9 mouse cellular contexts compared by ENCODE assay signal in genomic region chr7:79493915-79494314, GRCm38 (mm10). TPM values are rescaled to one million over a fixed set of nuclear protein-coding genes. Genes with fewer than 3 reads are reported as not detected.
DNase-seq lines count a peak whose midpoint lies in the region; ATAC-seq lines count a peak whose summit lies in the region.
"Had no signal": no experiment of that assay in that cellular context is flagged by ENCODE, and none has a peak within 500 bp of the region (broad histone marks: within the 10 kb centered on the region; RNA-seq: fewer than 3 reads in every experiment).

No protein-coding gene starts in this region.

- ATAC-seq in hindbrain, embryonic 11.5 days (ENCODE audit: low FRiP score), result no peak
- no peak; the same call in 1 of the 2 replicates for ATAC-seq in hindbrain, embryonic 13.5 days (ENCODE audit: low FRiP score)
- ATAC-seq in erythroblast, adult 5-6 weeks (replicated peaks; ENCODE audit: low FRiP score, poor library complexity, severe bottlenecking), result no peak

- H3K9me3 ChIP-seq in hindbrain, embryonic 11.5 days (ENCODE audit: control insufficient read depth, low read length), result no peaks in the 10 kb centered on the region
- H3K9me3 ChIP-seq in hindbrain, embryonic 13.5 days, result no peaks in the 10 kb centered on the region

- H3K27ac ChIP-seq in hindbrain, embryonic 11.5 days (ENCODE audit: low read depth, low read length), result no peak overlapping the region
- H3K27ac ChIP-seq in hindbrain, embryonic 13.5 days, result no peak overlapping the region
- H3K27ac ChIP-seq: macrophage had no signal

- H3K9ac ChIP-seq in hindbrain, embryonic 11.5 days (ENCODE audit: low read depth, low read length), result no peak overlapping the region
- H3K9ac ChIP-seq in hindbrain, embryonic 13.5 days, result no peak overlapping the region

- peaks cover 4% of the 10 kb centered on the region; the same call in 1 of the 2 replicates for H3K4me1 ChIP-seq in hindbrain, embryonic 11.5 days (replicated peaks; ENCODE audit: control insufficient read depth, insufficient read depth, low read length)
- peaks cover 30% of the 10 kb centered on the region for H3K4me1 ChIP-seq in hindbrain, embryonic 13.5 days (replicated peaks)

- no peak overlapping the region for H3K4me2 ChIP-seq in hindbrain, embryonic 11.5 days (replicated peaks; ENCODE audit: low read depth, low read length)
- no peak overlapping the region for H3K4me2 ChIP-seq in hindbrain, embryonic 13.5 days

- H3K4me3 ChIP-seq in hindbrain, embryonic 11.5 days (ENCODE audit: low read depth, low read length), result no peak overlapping the region
- no peak overlapping the region for H3K4me3 ChIP-seq in hindbrain, embryonic 13.5 days

- H3K36me3 ChIP-seq in hindbrain, embryonic 11.5 days (ENCODE audit: control insufficient read depth, insufficient read depth, low read length), result no peaks in the 10 kb centered on the region
- H3K36me3 ChIP-seq in hindbrain, embryonic 13.5 days, result no peaks in the 10 kb centered on the region

- 6% methylated on average over 8 of the region's 8 CpGs for WGBS in hindbrain, embryonic 11.5 days
- WGBS in hindbrain, embryonic 13.5 days, result 8% methylated on average over 8 of the region's 8 CpGs

- H3K27me3 ChIP-seq in hindbrain, embryonic 11.5 days (ENCODE audit: control insufficient read depth, insufficient read depth, low read length), result peaks cover 25% of the 10 kb centered on the region
- peaks cover 22% of the 10 kb centered on the region for H3K27me3 ChIP-seq in hindbrain, embryonic 13.5 days

- DNase-seq in hindbrain, embryonic 11.5 days (ENCODE audit: low spot score), result peak; percentile 83
- peak; percentile 61 for DNase-seq in A20 (ENCODE audit: low read depth, low spot score)
- DNase-seq in Muller cell, postnatal 12 days (ENCODE audit: inconsistent ontology term), result peak; percentile 51
- peak; percentile 87 to 89 for DNase-seq in cerebellum, postnatal 10 days
- peak; percentile 41 for DNase-seq in kidney, postnatal 14 days
- DNase-seq in naive thymus-derived CD4-positive, alpha-beta T cell, adult 2 months (ENCODE audit: low read depth), result peak; percentile 71

RNA-seq across cellular contexts. Expression of gene Polg, which starts 27.8 kb away (rescaled TPM):
- 22.5 and 26.3 TPM in 2 replicates for polyA plus RNA-seq in hindbrain, embryonic 11.5 days (2014; fragmentation: Nextera tagmentation; extraction: Ambion mirVana)
- 21.9 and 22.5 TPM in 2 replicates for polyA plus RNA-seq in hindbrain, embryonic 13.5 days (2015; fragmentation: Nextera tagmentation; extraction: Ambion mirVana)
- 5.2 and 18.4 TPM in 2 replicates for total RNA-seq in erythroblast, adult 5-6 weeks (2015; ENCODE audit: low replicate concordance)
- 26.6 and 27.6 TPM in 2 replicates for total RNA-seq in erythroblast, adult 5-6 weeks (2017; ENCODE audit: low replicate concordance)
